Comparison of ENCODE assay signal across 32 mouse cellular contexts in the genomic region with DNA sequence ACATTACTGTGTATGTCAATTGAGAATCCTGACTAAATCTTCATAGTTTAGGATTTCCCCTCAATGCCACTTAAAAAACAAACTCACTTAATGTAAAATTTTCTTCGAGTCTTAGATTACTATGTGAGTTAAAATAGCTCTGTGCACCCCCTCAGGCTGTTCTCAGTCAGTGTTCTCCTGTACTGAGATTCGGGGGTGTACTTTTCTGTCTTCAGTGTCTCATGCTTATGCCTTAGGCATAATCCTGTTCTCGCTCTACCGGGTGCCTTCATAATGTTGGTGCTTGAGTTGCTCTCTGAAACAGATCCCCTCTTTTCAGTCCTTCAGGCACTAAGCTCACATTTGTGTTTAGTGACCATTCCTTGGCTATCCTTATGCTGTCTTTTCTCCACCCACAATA.
A peak's percentile ranks its signal among the peaks of the same experiment; 100 is the strongest.
DNase-seq lines count a peak whose midpoint lies in the region; ATAC-seq lines count a peak whose summit lies in the region.
"Had no signal": no experiment of that assay in that cellular context is flagged by ENCODE, and none has a peak within 500 bp of the region (broad histone marks: within the 10 kb centered on the region; RNA-seq: fewer than 3 reads in every experiment).

No protein-coding gene starts in this region.

- H3K4me2 ChIP-seq in midbrain, embryonic 11.5 days: no peak overlapping the region
- H3K4me2 ChIP-seq: embryonic facial prominence, embryonic 13.5 days; forebrain, embryonic 12.5 days; forebrain, embryonic 15.5 days; heart, embryonic 13.5 days; hindbrain, embryonic 14.5 days had no signal

- no peaks in the 10 kb centered on the region for H3K27me3 ChIP-seq in midbrain, embryonic 11.5 days (ENCODE audit: control insufficient read depth, insufficient read depth, low read length)
- H3K27me3 ChIP-seq in midbrain, embryonic 10.5 days (ENCODE audit: low read depth, poor library complexity, severe bottlenecking): no peaks in the 10 kb centered on the region
- H3K27me3 ChIP-seq: CH12.LX; embryonic facial prominence, embryonic 13.5 days; forebrain, embryonic 15.5 days; heart, embryonic 13.5 days; Patski had no signal

- H3K9ac ChIP-seq in midbrain, embryonic 11.5 days (ENCODE audit: low read length): no peak overlapping the region
- H3K9ac ChIP-seq: embryonic facial prominence, embryonic 13.5 days; forebrain, embryonic 12.5 days; forebrain, embryonic 15.5 days; heart, embryonic 13.5 days; hindbrain, embryonic 14.5 days had no signal

- ATAC-seq in frontal cortex, adult (ENCODE audit: low TSS enrichment): peak; percentile 98
- no peak for ATAC-seq in midbrain, embryonic 11.5 days (ENCODE audit: low FRiP score)
- ATAC-seq: forebrain, embryonic 15.5 days; hindbrain, postnatal 0 days; Patski had no signal

- no peaks in the 10 kb centered on the region for H3K36me3 ChIP-seq in midbrain, embryonic 11.5 days (ENCODE audit: control insufficient read depth, insufficient read depth, low read length)
- peaks cover 8% of the 10 kb centered on the region; the same call in 1 of the 2 replicates for H3K36me3 ChIP-seq in midbrain, embryonic 10.5 days
- H3K36me3 ChIP-seq: embryonic facial prominence, embryonic 13.5 days; forebrain, embryonic 15.5 days had no signal

- no peak overlapping the region for H3K4me3 ChIP-seq in midbrain, embryonic 11.5 days (ENCODE audit: low read depth, low read length)
- H3K4me3 ChIP-seq in midbrain, embryonic 10.5 days: no peak overlapping the region
- H3K4me3 ChIP-seq: embryonic facial prominence, embryonic 10.5 days; embryonic facial prominence, embryonic 13.5 days; erythroblast, embryonic 14.5 days; forebrain, embryonic 12.5 days; forebrain, embryonic 15.5 days; heart, adult 2 months; heart, embryonic 10.5 days; heart, embryonic 13.5 days had no signal

- no peaks in the 10 kb centered on the region for H3K4me1 ChIP-seq in midbrain, embryonic 11.5 days (ENCODE audit: control insufficient read depth, insufficient read depth, low read length)
- H3K4me1 ChIP-seq in midbrain, embryonic 10.5 days: peaks cover 16% of the 10 kb centered on the region
- H3K4me1 ChIP-seq: embryonic facial prominence, embryonic 13.5 days; heart, embryonic 10.5 days; heart, embryonic 13.5 days had no signal

- H3K9me3 ChIP-seq in midbrain, embryonic 11.5 days (ENCODE audit: control insufficient read depth, low read length): no peaks in the 10 kb centered on the region
- H3K9me3 ChIP-seq in midbrain, embryonic 10.5 days (replicated peaks): no peaks in the 10 kb centered on the region
- H3K9me3 ChIP-seq: embryonic facial prominence, embryonic 10.5 days; embryonic facial prominence, embryonic 13.5 days; forebrain, embryonic 12.5 days; forebrain, embryonic 15.5 days; G1E; heart, embryonic 10.5 days; heart, embryonic 13.5 days had no signal

- WGBS in midbrain, embryonic 11.5 days: 65% methylated on average over 4 of the region's 4 CpGs
- 71% methylated on average over 4 of the region's 4 CpGs for WGBS in midbrain, embryonic 10.5 days

- DNase-seq in frontal cortex, postnatal 14 days (ENCODE audit: low spot score in 2 of 2): no peak
- peak; percentile 60 for DNase-seq in midbrain, embryonic 11.5 days (ENCODE audit: low spot score, missing footprints)
- no peak for DNase-seq in midbrain, embryonic 10.5 days (ENCODE audit: low spot score)
- DNase-seq in right cerebral cortex, adult 18-20 months: peak; percentile 35
- DNase-seq in right cerebral cortex, postnatal 14 days: no peak
- DNase-seq in cerebellum, postnatal 36 days: no peak
- DNase-seq: adrenal gland, postnatal 10 days; adrenal gland, postnatal 36 days; B cell, adult 2 months; cerebellum, adult 11 months; cerebellum, adult 2 months; cerebellum, adult 9-11 months; cerebellum, postnatal 25 days; embryo, embryonic 11 days; gastrocnemius, postnatal 10 days; gastrocnemius, postnatal 36 days; heart, adult 2 months; heart, postnatal 14 days; heart, postnatal 4 days had no signal

- no peak overlapping the region for H3K27ac ChIP-seq in midbrain, embryonic 11.5 days (ENCODE audit: low read depth, low read length)
- no peak overlapping the region for H3K27ac ChIP-seq in midbrain, embryonic 10.5 days (replicated peaks)
- H3K27ac ChIP-seq: embryonic facial prominence, embryonic 10.5 days; embryonic facial prominence, embryonic 13.5 days; forebrain, embryonic 12.5 days; forebrain, embryonic 15.5 days; heart, adult 2 months; heart, embryonic 10.5 days; heart, embryonic 13.5 days; hindbrain, embryonic 14.5 days; hindbrain, postnatal 0 days had no signal

Comparison
In these comparisons a context has a peak if more than half of its experiments do, and no peak if none do; other contexts are left out.
1. DNase-seq: peak in midbrain, embryonic 11.5 days (single experiment) and right cerebral cortex, adult 18-20 months (single experiment); none in frontal cortex, postnatal 14 days (0 of 2), midbrain, embryonic 10.5 days (single experiment), right cerebral cortex, postnatal 14 days (single experiment) and cerebellum, postnatal 36 days (0 of 2).